Mouse (Mus musculus): ENCODE measurements around the gene Tbce.

DNA sequence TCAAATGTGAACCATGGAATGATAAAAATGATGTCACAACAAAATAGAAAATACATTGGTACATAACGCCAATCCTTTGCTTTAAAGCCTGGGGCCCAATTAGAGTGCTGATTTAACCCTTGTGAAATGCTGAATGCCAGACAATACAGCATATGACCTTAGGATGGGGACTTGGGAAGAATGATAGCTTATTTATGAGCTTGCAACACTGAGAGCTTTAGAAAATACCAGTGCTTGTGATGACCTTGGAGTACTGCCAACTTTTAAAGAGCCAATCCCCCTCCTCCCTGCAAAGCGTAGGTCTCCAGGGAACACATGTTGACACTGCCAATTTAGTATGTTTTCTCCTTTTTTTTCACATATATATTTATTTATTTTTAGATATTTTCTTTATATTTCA, 36.7 kb downstream of the Tbce start:
- no peak for TF ChIP-seq CTCF (IDR thresholded peaks at IDR 0.05; ENCODE audit: low read depth)
- TF ChIP-seq EP300 (IDR thresholded peaks at IDR 0.05; ENCODE audit: low read depth), result no peak

Measured in heart, postnatal 0 days (tissue).